Mouse (Mus musculus) spleen, embryonic (tissue): Measurements from ENCODE around the gene Srf.

ENCODE experiments used
- CTCF ChIA-PET: fragments of 350-600 bp; sonication (Branson Sonifier 250); formaldehyde crosslinking; loops from one replicate; lab custom pipeline; 2022; lab: Charles Lee

Gene Srf

DNA sequence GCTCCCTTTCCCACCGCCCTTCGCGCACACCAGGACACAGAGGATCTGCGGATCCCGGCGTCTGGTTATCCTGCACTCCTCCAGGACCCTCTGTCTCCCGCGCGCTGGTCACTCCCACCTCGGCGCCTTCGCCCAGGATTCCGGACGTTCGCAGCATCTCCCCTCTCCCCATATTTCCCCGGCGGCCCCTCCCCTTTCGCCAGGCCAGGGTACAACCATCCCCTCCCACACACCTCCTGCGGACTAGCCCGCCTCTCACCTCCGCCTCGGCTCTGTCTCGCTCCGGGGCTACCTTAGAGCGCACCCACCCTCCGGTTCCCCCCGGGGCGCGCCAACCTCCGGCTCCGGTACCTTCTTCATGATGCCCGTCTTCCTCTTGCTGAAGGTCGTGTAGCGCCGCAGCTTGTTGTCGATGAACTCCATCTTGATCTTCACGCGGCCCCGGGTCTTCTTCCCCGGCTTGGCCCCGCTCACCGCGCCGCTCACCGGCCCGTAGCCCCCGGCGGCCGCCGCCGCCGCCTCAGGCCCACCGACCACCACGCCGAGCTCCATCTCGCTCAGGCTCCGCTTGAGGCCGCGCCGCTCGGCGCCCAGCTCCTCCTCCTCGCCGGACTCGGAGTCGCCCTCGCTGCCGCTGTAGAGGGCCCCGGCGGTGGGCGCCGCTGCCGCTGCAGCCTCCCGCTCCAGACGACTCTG is 850 bp downstream of the Srf start:
- CTCF ChIA-PET: interaction anchor here (0.5 kb wide), 1 partner anchor 126 kb away, joined by 3 read pairs; the partner anchor contains the start of gene Crip3

DNA sequence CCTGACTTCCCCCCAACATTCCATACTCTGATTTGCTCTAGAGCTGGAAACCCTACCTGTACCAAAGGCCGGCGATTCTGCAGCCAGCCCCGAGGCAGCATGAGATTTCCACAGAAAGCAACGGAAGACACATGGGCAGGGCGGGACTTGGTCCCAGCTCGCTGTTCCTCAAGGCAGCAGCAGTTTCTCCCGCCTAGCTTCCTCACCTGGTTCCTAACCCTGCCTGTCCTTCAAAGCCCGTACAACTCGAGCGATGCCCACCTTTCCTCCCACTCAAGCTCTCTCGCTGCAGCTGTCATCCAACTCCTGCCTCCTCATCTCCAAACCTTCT is 1.4 kb downstream of the Srf start:
- CTCF ChIA-PET: interaction anchor here (0.5 kb wide), 1 partner anchor 126 kb away, joined by 3 read pairs; the partner anchor contains the start of gene Crip3

DNA sequence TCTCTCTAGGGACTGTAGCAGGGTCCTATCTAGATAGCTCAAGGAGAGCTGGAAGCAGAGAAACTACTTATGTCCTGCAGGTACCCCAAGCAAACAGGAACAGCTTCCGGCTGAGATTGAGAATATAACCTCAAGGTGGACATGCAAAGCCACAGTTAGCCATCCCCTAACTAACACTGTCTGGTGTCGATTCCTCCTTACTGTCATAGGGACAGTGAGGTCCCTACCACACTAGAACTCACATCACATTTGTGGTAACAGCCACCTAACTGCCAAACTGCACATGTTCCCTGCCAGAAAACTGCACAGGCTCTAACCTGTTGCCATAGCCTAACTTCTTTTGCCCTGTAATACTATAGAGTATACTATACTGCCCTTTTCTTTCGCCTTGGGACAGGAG is 2.0 kb downstream of the Srf start:
- CTCF ChIA-PET: no interaction called here

DNA sequence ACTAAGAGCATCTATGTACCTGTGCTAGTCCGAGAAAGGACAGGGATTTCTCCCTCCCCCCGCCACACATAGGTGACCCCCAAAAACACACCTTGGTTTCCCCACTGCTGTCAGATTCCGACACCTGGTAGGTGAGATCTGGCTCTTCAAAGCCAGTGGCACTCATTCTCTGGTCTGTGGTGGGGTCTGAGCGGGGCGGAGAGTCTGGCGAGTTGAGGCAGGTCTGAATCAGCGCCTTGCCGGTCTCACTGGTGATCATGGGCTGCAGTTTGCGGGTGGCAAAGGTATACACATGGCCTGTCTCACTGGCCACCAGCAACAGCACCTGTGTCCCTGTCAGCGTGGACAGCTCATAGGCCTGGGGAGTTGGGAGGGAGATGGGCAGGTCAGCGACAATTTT is 2.5 kb downstream of the Srf start:
- CTCF ChIA-PET: no interaction called here

DNA sequence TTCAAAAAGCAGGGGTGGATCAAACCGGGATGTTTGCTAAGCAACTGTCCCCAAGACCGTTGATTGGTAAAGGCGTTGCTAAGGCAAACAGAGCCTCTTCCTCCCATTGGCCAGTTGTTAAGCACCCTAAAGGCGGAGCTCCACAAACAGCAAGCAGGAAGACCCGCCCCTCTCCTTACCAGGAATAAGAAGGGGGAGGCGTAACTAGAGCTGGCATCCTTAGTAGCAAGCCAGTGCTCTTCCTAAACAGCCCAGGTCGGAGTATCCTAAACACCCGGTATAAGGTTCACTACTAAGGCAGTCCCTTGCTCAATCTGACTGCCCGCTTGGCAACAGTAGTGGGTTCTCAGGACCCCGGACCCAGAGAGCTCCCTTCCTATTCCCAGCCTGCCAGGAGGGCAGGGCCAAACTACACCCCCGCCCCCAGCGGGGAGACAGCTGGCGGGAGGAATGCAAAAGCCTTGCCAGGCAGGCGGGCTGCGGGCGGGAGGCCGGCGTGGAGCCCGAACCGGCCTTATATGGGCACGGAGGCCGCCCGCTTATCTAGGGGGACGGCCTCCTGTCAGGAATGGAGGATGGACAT is 3.0 kb downstream of the Srf start:
- CTCF ChIA-PET: no interaction called here

DNA sequence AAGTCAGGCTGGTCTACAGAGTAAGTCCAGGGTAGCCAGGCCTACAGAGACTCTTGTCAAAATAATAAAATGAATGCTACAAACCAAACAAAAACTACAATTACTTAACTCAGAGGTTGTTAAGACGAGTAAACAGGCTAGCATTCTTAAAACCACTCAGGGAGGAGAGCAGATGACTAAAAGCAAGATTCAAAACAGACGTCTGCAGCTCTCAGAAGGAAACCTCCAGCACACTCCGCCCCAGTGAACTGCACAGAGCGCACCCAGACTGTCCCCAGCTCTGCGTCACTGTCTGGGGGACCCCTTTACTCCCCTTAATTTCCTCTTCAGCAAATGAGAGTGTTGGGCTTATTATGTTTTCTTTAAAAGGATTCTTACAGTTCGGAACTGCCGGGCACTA is 3.8 kb downstream of the Srf start:
- CTCF ChIA-PET: no interaction called here

DNA sequence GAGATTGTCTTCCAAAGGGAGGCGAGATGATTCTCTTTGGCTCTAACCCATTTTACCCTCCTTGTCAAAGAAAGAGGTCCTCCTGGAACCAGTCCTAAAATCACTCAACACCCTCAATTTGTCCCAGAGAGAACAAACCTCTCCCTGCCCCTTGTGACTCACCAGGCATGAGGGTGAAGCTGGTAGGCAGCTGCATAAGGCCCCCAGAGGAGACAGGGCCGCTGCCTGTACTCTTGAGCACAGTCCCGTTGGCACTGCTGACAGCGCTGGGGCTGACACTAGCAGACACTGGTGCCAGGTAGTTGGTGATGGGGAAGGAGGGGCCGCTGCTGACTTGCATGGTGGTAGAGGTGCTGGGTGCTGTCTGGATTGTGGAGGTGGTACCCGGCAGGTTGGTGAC is 4.6 kb downstream of the Srf start:
- CTCF ChIA-PET: no interaction called here

DNA sequence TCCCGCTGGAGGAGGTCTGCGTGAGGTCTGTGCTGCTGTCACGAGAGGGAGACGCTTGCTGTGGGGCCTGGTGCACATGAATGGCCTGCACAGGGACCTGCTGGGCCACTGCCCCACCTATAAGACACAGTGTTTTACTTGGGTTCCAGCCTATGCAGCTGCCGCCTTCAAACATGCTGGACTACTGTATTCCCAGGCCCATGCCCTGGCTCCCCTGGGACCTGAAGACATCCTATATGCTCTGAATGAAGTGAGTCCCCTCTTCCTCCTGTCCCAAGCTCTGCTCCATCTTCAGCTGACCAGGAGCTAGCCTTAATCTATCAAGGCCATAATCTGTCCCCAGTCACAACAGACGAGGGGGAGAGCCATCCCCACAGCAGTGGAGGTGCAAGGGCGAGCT is 5.1 kb downstream of the Srf start:
- CTCF ChIA-PET: no interaction called here

DNA sequence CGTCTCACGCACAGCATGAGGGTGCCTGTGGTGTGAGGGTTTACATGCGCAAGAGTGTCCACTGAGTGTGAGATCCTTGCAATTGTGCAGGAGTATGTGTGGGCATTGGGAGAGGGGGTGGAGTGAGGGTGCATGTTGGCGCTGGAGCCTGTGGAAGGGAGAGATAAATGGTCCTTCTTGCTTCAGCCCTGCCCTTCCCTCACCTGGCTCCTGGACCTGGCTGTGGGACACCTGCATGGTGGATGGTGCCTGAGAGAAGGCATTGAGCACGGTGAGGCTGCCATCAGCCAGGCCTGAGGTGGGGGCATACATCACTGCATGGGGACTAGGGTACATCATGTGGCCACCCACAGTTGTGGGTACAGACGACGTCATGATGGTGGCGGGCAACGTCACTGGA is 6.3 kb downstream of the Srf start:
- CTCF ChIA-PET: interaction anchor here (0.7 kb wide), 1 partner anchor 159 kb away, joined by 15 read pairs; no protein-coding TSS in a partner anchor

DNA sequence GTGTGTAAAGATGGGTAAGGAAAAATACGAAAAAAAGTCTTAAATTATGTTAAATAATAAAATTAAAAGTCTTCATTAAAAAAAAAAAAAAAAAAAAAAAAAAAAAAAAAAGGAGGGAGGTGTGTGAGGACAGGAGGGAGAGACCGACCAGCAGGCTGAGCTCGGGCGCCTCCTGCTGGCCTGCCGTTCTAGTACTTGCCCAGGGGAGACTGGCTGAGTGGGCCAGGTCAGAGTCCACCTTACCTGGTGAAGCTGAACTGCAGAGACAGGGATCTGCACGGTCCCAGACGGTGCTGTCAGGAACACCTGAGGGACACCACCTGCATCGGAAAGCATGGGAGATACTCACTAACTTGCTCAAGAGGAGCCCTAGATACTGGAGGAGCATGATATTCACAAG is 6.8 kb downstream of the Srf start:
- CTCF ChIA-PET: interaction anchor here (0.7 kb wide), 1 partner anchor 159 kb away, joined by 15 read pairs; no protein-coding TSS in a partner anchor

DNA sequence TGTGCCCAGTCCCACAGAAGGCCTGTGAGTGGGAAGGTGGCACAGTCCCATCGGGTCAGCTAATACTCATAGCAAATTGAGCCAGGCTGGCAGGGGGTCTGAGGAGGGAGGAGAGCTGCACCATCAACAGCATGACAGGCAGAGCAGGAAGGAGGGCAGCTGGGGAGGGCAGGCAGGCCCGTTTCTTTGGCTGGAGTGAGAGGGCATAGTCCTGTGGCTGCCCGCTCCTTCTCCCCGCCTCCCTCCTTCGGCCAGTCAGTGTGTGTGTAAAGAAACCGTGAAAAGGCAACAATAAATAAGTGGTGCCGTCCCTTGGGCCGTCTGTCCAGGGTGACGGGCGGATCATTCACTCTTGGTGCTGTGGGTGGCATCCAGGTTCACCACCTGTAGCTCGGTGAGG is 7.2 kb downstream of the Srf start:
- CTCF ChIA-PET: no interaction called here

DNA sequence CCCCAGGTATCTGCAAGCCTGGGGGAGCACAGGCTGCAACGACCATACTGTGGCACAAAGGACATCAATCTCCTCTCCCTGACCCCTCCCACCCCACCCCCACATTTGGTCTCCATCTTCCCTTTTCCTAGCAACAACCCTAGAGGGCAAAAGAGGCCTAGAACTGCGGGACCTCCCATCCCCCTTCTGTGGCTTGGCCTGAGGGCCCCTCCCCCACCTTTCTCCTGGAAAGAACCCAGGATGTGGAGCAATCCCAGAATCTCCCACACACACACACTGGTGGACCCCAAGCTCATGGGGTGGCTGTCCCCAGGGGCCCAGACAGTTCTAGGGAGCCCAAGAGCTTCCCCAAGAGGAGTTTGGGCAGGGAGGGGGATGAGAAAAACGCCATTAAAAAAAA is 8.1 kb downstream of the Srf start:
- CTCF ChIA-PET: no interaction called here

DNA sequence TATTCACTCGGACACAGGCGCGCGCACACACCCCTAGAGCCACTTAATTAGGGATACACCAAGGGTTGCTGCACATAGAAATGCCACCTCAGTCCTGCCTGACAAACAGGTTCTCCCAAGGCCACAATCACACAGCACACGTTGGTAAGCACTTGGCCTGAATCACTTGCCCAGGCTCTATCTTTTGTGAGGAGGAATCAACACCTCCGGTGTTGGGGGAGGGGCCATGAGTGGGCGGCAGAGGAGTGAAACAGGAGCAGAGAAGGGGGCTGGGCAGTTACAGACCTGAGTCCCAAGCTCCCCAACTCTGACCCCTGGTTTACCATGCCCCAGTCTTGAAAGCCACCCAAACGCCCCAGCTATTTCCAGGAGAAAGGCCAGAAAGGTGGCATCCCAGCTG is 9.0 kb downstream of the Srf start:
- CTCF ChIA-PET: no interaction called here

DNA sequence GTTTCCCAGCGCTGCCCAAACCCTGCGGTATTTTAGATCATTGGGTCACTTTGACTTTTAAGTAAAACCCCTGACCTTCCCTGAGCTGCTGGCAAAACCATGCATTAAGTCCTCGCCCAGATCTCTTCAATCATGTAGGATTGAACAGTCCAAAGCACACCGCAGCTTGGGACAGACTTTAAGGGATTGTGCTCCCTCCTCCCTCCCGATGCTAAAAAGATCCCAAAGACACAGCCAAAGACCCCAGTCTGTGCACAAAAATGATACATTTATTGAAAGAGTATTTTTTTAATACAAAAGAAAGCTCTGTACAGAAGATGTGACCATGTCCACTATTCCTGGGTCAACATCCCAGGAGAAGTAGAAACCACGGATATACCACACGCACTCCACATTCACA is 9.4 kb downstream of the Srf start:
- CTCF ChIA-PET: no interaction called here

DNA sequence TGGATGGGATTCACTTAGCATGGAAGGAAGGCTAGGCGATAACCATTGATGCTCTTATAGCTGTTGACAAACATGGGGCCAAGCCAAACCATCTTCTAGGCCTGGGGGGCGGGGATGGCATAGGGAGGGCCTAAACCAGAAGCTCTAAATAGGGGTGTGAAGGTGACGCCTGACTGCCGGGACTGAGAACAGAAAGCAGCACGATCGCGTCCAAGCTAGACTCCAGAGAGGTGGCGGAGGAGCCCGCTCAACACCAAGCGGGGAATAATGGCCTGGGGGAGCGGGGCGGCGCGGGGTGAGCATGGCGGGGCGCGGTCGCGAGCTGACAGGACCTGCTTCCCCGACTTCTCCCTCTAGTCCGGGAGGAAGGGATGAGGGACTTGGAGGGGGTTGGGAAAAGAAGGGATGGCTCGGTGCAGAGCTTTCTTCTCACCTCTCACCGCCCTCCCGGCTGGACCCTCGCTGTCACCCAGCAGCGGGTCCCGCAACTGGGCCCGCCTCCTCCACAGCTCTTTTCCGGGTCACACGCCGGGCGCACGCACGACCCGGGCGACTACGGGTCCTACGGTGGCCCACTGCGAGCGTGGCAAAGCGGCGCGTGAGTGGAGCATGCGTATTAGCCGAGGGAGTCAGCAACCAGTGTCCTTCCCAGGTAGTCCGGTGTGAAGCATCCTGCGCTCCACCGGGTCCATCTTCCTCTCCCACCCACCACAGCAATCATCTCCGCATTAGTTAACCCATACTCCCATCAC is 10.0 kb downstream of the Srf start, which contains the start of gene Cul9:
Cul9 (minus strand) TSS at position 576 of the 752 bp plus-strand sequence.
- CTCF ChIA-PET: interaction anchor here (1.0 kb wide), 1 partner anchor 9 kb away, joined by 3 read pairs; no protein-coding TSS in a partner anchor

DNA sequence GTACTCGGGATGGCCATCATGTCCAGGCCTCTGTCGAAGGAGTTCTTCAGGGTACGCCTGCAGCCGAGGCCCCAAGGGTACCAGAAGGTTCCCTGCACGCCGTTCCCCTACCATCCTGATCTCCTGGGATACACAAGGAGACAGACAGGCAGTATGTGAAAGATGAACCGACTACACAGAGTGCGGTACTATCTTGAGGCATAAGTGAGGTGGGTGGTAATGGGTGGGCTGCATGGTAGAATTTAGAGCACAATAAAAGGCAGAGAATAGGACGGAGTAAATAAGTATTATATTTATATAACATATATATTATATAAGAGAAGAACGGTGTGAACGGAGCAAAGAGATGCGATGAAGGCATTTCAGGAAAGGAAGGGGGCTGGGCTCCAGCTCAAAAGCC is 12.3 kb downstream of the Srf start:
- CTCF ChIA-PET: interaction anchor here (0.7 kb wide), 1 partner anchor 109 kb away, joined by 3 read pairs; no protein-coding TSS in a partner anchor

DNA sequence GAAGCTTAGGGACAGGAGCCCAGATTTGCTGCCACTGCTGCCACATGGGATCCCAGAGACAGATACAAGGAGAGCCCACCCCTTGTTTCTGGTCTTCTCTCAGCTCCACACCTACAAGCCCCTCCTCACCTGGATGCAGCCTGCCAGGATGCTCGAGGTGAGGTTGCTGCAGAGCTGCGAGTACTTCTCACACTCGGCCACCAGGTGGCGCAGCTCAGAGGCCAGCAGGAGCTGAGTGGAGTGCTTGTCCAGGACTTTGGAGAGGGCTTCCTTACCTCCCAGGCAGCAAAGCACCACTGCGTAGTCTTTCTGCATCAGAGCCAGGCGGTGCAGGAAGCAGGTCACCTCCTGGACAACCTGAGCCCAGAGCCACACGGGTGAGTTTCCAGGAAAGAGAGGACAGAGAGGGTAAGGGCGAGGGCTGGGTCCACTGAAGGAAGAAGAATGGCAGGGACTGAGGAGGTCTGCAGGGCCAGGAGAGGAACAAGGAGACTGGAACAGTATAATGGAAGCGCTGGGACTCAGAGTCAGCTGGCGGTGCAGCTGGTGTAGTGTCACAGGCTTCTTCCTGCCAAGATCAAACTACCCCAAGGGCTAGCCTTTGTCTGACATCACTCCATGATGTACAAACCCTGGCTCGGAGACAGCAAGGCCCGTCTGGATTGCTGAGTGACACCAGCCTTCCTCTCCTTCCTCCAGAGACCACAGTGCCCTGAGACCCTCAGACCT is 30.2 kb downstream of the Srf start:
- CTCF ChIA-PET: no interaction called here

DNA sequence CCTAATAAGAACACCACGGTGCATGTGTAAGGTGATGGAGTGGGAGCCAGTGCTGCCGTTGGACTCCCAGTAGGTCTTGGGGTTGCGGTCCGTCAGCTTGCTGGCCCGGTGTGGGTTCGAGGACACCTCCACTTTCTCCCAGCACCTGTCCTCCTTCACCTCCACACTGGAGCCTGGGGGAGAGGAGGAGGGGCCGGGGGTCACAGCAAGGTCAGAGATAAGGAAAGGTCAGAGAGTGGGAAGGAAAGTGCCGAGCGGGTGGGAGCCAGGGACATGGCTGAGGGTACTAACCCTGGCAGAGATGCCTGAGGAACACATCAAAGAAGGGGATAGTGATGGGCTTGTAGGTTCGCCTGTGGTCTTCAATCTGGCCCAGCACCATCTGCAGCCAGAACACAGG is 30.9 kb downstream of the Srf start:
- CTCF ChIA-PET: no interaction called here

DNA sequence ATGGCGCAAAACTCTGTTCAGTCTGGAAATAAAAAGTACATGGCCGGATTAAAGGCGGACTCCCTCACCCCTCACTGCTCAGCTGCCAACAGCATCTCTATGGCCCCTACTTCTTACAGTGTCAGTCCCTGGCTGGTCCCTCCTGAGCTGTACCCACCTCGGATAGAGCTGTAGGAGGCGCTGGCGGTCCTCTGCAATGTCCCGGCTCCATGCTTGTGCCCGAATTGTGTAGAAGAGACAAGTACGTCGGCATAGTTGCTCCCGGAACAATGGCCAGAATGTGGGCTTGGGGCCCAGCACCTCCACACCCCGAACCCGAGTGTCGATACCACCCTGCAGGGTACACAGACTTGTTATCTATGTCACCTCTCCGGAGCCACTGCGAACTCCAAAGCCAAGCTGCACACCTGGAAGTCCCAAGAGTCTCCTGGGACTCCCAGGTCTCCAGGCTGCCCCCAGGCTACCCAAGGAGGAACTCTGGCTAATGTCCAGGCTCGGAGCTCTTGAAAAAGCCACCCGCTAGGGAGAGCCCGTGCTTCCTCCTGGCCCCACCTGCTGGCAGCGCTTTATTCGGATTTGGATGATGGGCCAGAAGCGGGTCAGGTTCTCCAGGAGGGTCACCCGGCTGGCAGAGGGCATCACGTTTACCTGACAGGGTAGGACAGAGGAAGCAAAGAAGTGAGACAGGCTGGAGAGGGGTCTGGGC is 33.9 kb downstream of the Srf start:
- CTCF ChIA-PET: no interaction called here

DNA sequence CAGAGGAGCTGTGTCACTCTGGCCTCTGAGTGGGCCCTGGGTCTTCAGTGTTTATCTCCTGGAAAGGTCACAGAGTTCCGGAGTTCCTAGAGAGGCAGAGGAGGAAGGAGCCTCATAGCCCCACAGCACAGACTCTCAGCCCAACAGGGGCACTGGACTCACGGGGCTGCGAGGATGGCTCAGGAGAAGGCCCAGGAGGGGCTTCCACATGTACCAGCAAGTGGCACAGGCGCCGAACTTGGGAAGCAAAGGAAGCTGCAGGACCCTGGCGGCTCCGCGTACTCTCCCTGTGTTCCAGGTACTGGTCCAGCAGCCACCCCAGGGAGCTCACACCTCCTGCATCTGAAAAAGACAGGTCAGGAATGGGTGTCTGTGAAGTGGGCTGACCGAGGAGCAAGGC is 34.8 kb downstream of the Srf start:
- CTCF ChIA-PET: no interaction called here

DNA sequence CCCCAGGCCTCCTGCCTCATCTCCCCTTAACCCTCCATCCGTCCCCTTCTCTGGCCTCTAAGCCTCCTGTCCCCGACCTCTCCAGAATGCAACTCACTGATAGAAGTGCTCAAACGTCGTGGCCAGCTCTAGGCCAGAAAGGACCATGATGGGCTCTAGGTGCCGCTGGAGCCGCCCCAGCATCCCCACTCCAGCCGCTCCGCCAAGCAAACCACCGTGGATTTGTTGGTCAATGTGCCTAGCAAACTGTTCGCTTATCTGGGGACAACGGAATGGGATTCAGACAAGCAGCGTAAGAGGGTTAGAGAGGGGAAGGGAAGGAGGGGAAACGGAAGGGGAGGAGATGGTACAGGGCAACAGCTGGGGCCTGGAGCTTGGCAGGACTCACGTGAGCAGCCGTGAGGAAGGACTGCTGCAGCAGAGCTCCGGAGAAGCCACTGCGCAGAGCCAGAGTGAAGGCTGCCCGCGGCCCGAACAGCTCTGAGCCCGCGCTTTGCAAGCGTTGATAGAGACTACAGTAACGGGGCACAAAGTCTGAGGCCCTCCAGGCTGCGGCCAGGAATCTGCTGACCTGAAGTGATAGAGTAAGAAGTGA is 35.5 kb downstream of the Srf start:
- CTCF ChIA-PET: interaction anchor here (0.6 kb wide), 1 partner anchor 338 kb away, joined by 3 read pairs; no protein-coding TSS in a partner anchor
